ENCODE assay signal across 9 mouse cellular contexts in the genomic region with DNA sequence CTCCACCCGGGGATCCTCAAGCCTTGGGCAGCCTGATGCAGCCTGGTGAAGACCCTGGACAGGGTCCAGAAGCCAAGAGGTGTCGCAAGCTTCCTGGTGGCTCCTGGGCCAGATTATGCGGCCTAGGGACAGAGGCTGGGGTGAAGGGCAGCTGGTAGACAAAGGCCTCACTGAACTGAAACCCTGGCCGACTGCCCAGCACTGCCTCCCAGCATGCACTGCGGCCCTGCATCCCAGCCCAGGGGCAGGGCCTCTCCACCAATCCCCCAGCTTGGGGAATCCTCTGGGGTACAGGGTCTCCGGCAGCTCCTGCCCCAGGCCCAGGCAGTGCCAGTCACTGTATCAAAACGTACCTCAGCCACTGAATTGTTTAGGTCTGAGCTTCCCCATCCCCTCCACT. TPM values are rescaled to one million over a fixed set of nuclear protein-coding genes. Genes with fewer than 3 reads are reported as not detected.
DNase-seq lines count a peak whose midpoint lies in the region; ATAC-seq and TF ChIP-seq lines count a peak whose summit lies in the region.
"Had no signal": no experiment of that assay in that cellular context is flagged by ENCODE, and none has a peak within 500 bp of the region (broad histone marks: within the 10 kb centered on the region; RNA-seq: fewer than 3 reads in every experiment).

No protein-coding gene starts in this region.

- no peaks in the 10 kb centered on the region for H3K9me3 ChIP-seq in lung, embryonic 14.5 days (ENCODE audit: low read depth, low read length)
- no peaks in the 10 kb centered on the region for H3K9me3 ChIP-seq in hindbrain, embryonic 14.5 days (ENCODE audit: control insufficient read depth, low read length)

- H3K4me2 ChIP-seq in lung, embryonic 14.5 days: no peak overlapping the region
- H3K4me2 ChIP-seq in hindbrain, embryonic 14.5 days (replicated peaks): no peak overlapping the region

- no peak for TF ChIP-seq POLR2A in cortical plate, adult 2 months (IDR thresholded peaks at IDR 0.05; ENCODE audit: extremely low read depth, insufficient read depth, low read length)
- TF ChIP-seq POLR2A in olfactory bulb, adult 2 months (IDR thresholded peaks at IDR 0.05; ENCODE audit: insufficient read depth, low read depth, low read length): no peak

- no peaks in the 10 kb centered on the region for H3K4me1 ChIP-seq in lung, embryonic 14.5 days (ENCODE audit: insufficient read depth)
- no peaks in the 10 kb centered on the region for H3K4me1 ChIP-seq in cortical plate, adult 2 months (ENCODE audit: control insufficient read depth, insufficient read depth, low read length)
- H3K4me1 ChIP-seq in hindbrain, embryonic 14.5 days (replicated peaks; ENCODE audit: control insufficient read depth, insufficient read depth, low read length): peaks cover 25% of the 10 kb centered on the region; the same call in 1 of the 2 replicates
- H3K4me1 ChIP-seq in olfactory bulb, adult 2 months (ENCODE audit: control insufficient read depth, insufficient read depth, low read length): peaks cover 28% of the 10 kb centered on the region

- H3K9ac ChIP-seq in lung, embryonic 14.5 days: no peak overlapping the region
- no peak overlapping the region for H3K9ac ChIP-seq in hindbrain, embryonic 14.5 days

- ATAC-seq in lung, embryonic 14.5 days (ENCODE audit: insufficient read depth): no peak
- peak; percentile 61; the same call in 1 of the 2 replicates for ATAC-seq in hindbrain, embryonic 14.5 days (ENCODE audit: low FRiP score)
- ATAC-seq: Patski had no signal

- H3K36me3 ChIP-seq in lung, embryonic 14.5 days (ENCODE audit: insufficient read depth): no peaks in the 10 kb centered on the region
- no peaks in the 10 kb centered on the region for H3K36me3 ChIP-seq in hindbrain, embryonic 14.5 days (replicated peaks; ENCODE audit: control insufficient read depth, insufficient read depth)

- DNase-seq in lung, embryonic 14.5 days: peak; percentile 27
- DNase-seq in lung, postnatal 14 days: no peak
- DNase-seq in hindbrain, embryonic 14.5 days (ENCODE audit: low spot score): peak; percentile 60
- peak; percentile 49 to 78 for DNase-seq in left cerebral cortex, adult 9 months (ENCODE audit: low spot score in 2 of 2)
- no peak for DNase-seq in thymus, postnatal 36 days
- DNase-seq in lung, postnatal 25 days (ENCODE audit: low spot score): no peak

- no peak for TF ChIP-seq CTCF in lung, embryonic 14.5 days (IDR thresholded peaks at IDR 0.05; ENCODE audit: low read depth)
- TF ChIP-seq CTCF in cortical plate, adult 2 months (IDR thresholded peaks at IDR 0.05; ENCODE audit: extremely low read depth, insufficient read depth, low read length): no peak
- no peak for TF ChIP-seq CTCF in olfactory bulb, adult 2 months (IDR thresholded peaks at IDR 0.05; ENCODE audit: insufficient read depth, low read depth, low read length)

- no peak overlapping the region for H3K27ac ChIP-seq in lung, embryonic 14.5 days (ENCODE audit: low read depth)
- peak overlapping the region; percentile 57; the same call in 1 of the 2 replicates for H3K27ac ChIP-seq in cortical plate, adult 2 months (ENCODE audit: insufficient read depth, low read length)
- H3K27ac ChIP-seq in hindbrain, embryonic 14.5 days: 0 out of 2 replicates have a peak overlapping the region, but pooled peaks have one; percentile 41
- H3K27ac ChIP-seq in olfactory bulb, adult 2 months (ENCODE audit: insufficient read depth, low read depth, low read length): peak overlapping the region; percentile 50

- WGBS in lung, embryonic 14.5 days: 58% methylated on average over 7 of the region's 7 CpGs
- WGBS in hindbrain, embryonic 14.5 days: 33% methylated on average over 7 of the region's 7 CpGs
- WGBS in olfactory bulb, adult 2 months: 45% methylated on average over 7 of the region's 7 CpGs

- H3K4me3 ChIP-seq in lung, embryonic 14.5 days (ENCODE audit: low read depth, low read length): no peak overlapping the region
- H3K4me3 ChIP-seq in cortical plate, adult 2 months (ENCODE audit: insufficient read depth, low read length): no peak overlapping the region
- no peak overlapping the region for H3K4me3 ChIP-seq in hindbrain, embryonic 14.5 days (replicated peaks; ENCODE audit: low read length)
- no peak overlapping the region for H3K4me3 ChIP-seq in olfactory bulb, adult 2 months (ENCODE audit: insufficient read depth, low read depth, low read length)

- H3K27me3 ChIP-seq in lung, embryonic 14.5 days (ENCODE audit: insufficient read depth, low read length): no peaks in the 10 kb centered on the region
- no peaks in the 10 kb centered on the region for H3K27me3 ChIP-seq in hindbrain, embryonic 14.5 days (ENCODE audit: control insufficient read depth, insufficient read depth, low read length)

RNA-seq across cellular contexts. Expression of a gene that starts 17.1 kb away (rescaled TPM):
- not detected in 2 replicates for polyA plus RNA-seq in lung, embryonic 14.5 days (2014; fragmentation: Nextera tagmentation; extraction: Ambion mirVana)
- not detected in 2 replicates for polyA plus RNA-seq in cortical plate, adult 2 months (2012; rRNA removed)
- polyA plus RNA-seq in hindbrain, embryonic 14.5 days (2014; fragmentation: Nextera tagmentation; extraction: Ambion mirVana): not detected in 2 replicates
- polyA plus RNA-seq in olfactory bulb, adult 2 months (2012; ENCODE audit: insufficient read depth, insufficient read length, low replicate concordance, missing spikeins): not detected in 2 replicates
- polyA plus RNA-seq: Patski had no signal

RNA-seq across cellular contexts. Expression of a gene that starts 29.2 kb away (rescaled TPM):
- polyA plus RNA-seq in lung, embryonic 14.5 days (2014; fragmentation: Nextera tagmentation; extraction: Ambion mirVana): 10.9 and 12.0 TPM in 2 replicates
- polyA plus RNA-seq in cortical plate, adult 2 months (2012; rRNA removed): 8.7 and 9.1 TPM in 2 replicates
- polyA plus RNA-seq in hindbrain, embryonic 14.5 days (2014; fragmentation: Nextera tagmentation; extraction: Ambion mirVana): 12.4 and 12.5 TPM in 2 replicates
- polyA plus RNA-seq in olfactory bulb, adult 2 months (2012; ENCODE audit: insufficient read depth, insufficient read length, low replicate concordance, missing spikeins): not detected in 2 replicates

RNA-seq across cellular contexts. Expression of a gene that starts 48.8 kb away (rescaled TPM):
- polyA plus RNA-seq in lung, embryonic 14.5 days (2014; fragmentation: Nextera tagmentation; extraction: Ambion mirVana): 0.96 and 1.1 TPM in 2 replicates
- polyA plus RNA-seq in cortical plate, adult 2 months (2012; rRNA removed): 0.04 TPM in 1 of 2 replicates, not detected in the other
- polyA plus RNA-seq in hindbrain, embryonic 14.5 days (2014; fragmentation: Nextera tagmentation; extraction: Ambion mirVana): 6.2 and 6.3 TPM in 2 replicates
- not detected in 2 replicates for polyA plus RNA-seq in olfactory bulb, adult 2 months (2012; ENCODE audit: insufficient read depth, insufficient read length, low replicate concordance, missing spikeins)
- polyA plus RNA-seq: Patski had no signal

RNA-seq across cellular contexts. Expression of a gene that starts 55.7 kb away (rescaled TPM):
- 0.30 and 0.58 TPM in 2 replicates for polyA plus RNA-seq in lung, embryonic 14.5 days (2014; fragmentation: Nextera tagmentation; extraction: Ambion mirVana)
- 14.0 and 16.0 TPM in 2 replicates for polyA plus RNA-seq in cortical plate, adult 2 months (2012; rRNA removed)
- 5.9 and 7.5 TPM in 2 replicates for polyA plus RNA-seq in hindbrain, embryonic 14.5 days (2014; fragmentation: Nextera tagmentation; extraction: Ambion mirVana)
- not detected in 2 replicates for polyA plus RNA-seq in olfactory bulb, adult 2 months (2012; ENCODE audit: insufficient read depth, insufficient read length, low replicate concordance, missing spikeins)

Comparison
In these comparisons a context has a peak if more than half of its experiments do, and no peak if none do; other contexts are left out.
1. DNase-seq: peak in lung, embryonic 14.5 days (single experiment), hindbrain, embryonic 14.5 days (single experiment) and left cerebral cortex, adult 9 months (2 of 2); none in lung, postnatal 14 days (single experiment), thymus, postnatal 36 days (0 of 2) and lung, postnatal 25 days (single experiment).